10 mouse cellular contexts compared by ENCODE assay signal in genomic region chr2:153943537-153943936, GRCm38 (mm10). TPM values are rescaled to one million over a fixed set of nuclear protein-coding genes. Genes with fewer than 3 reads are reported as not detected.
DNase-seq lines count a peak whose midpoint lies in the region; ATAC-seq and TF ChIP-seq lines count a peak whose summit lies in the region.
"Had no signal": no experiment of that assay in that cellular context is flagged by ENCODE, and none has a peak within 500 bp of the region (broad histone marks: within the 10 kb centered on the region; RNA-seq: fewer than 3 reads in every experiment).

No protein-coding gene starts in this region.

- H3K4me2 ChIP-seq in hindbrain, embryonic 13.5 days: no peak overlapping the region
- H3K4me2 ChIP-seq: embryonic facial prominence, embryonic 13.5 days; limb, embryonic 13.5 days had no signal

- no peaks in the 10 kb centered on the region for H3K9me3 ChIP-seq in hindbrain, embryonic 10.5 days
- H3K9me3 ChIP-seq in hindbrain, embryonic 13.5 days: no peaks in the 10 kb centered on the region
- no peaks in the 10 kb centered on the region for H3K9me3 ChIP-seq in ES-E14 (ENCODE audit: control insufficient read depth, insufficient read depth, low read depth, low read length)
- H3K9me3 ChIP-seq: embryonic facial prominence, embryonic 13.5 days; limb, embryonic 13.5 days had no signal

- H3K36me3 ChIP-seq in hindbrain, embryonic 10.5 days: no peaks in the 10 kb centered on the region
- no peaks in the 10 kb centered on the region for H3K36me3 ChIP-seq in hindbrain, embryonic 13.5 days
- no peaks in the 10 kb centered on the region for H3K36me3 ChIP-seq in ES-E14 (ENCODE audit: control insufficient read depth, insufficient read depth, low read length, poor library complexity, severe bottlenecking)
- H3K36me3 ChIP-seq: embryonic facial prominence, embryonic 13.5 days; limb, embryonic 13.5 days had no signal

- H3K9ac ChIP-seq in hindbrain, embryonic 13.5 days: no peak overlapping the region
- no peak overlapping the region for H3K9ac ChIP-seq in ES-E14 (ENCODE audit: insufficient read depth, low read depth, low read length, poor library complexity, severe bottlenecking)
- H3K9ac ChIP-seq: embryonic facial prominence, embryonic 13.5 days; limb, embryonic 13.5 days had no signal

- H3K4me1 ChIP-seq in hindbrain, embryonic 10.5 days (replicated peaks): 0 out of 2 replicates have a peak, but pooled peaks cover 4% of the 10 kb centered on the region
- no peaks in the 10 kb centered on the region for H3K4me1 ChIP-seq in hindbrain, embryonic 13.5 days (replicated peaks)
- H3K4me1 ChIP-seq in ES-E14 (ENCODE audit: control insufficient read depth in 2 of 2, insufficient read depth in 2 of 2, low read length in 2 of 2, poor library complexity in 1 of 2): no peaks in the 10 kb centered on the region
- H3K4me1 ChIP-seq: embryonic facial prominence, embryonic 13.5 days; limb, embryonic 13.5 days had no signal

- peak; percentile 52 for DNase-seq in hindbrain, embryonic 10.5 days (ENCODE audit: low spot score)
- peak; percentile 60 for DNase-seq in ES-E14 (ENCODE audit: low read depth, low spot score)
- peak; percentile 33 for DNase-seq in c-Kit-positive CD71-positive TER-119-negative erythroid progenitor cells, embryonic 14.5 days (ENCODE audit: low read depth)
- peak; percentile 56 for DNase-seq in forelimb bud, embryonic 11.5 days (ENCODE audit: low read depth, low spot score)
- DNase-seq in left cerebral cortex, postnatal 25 days (ENCODE audit: low spot score in 2 of 2): peak; percentile 59 to 61
- peak; percentile 47 for DNase-seq in ovary, adult 18-20 months (ENCODE audit: low spot score)
- DNase-seq in thymus, postnatal 4 days: peak; percentile 73

- WGBS in hindbrain, embryonic 10.5 days: 43% methylated on average over 3 of the region's 3 CpGs
- WGBS in hindbrain, embryonic 13.5 days: 48% methylated on average over 3 of the region's 3 CpGs

- H3K27me3 ChIP-seq in hindbrain, embryonic 10.5 days (ENCODE audit: insufficient read depth, poor library complexity, severe bottlenecking): no peaks in the 10 kb centered on the region
- H3K27me3 ChIP-seq in hindbrain, embryonic 13.5 days: no peaks in the 10 kb centered on the region
- H3K27me3 ChIP-seq: embryonic facial prominence, embryonic 13.5 days; limb, embryonic 13.5 days had no signal

- intact Hi-C loops in left cerebral cortex, postnatal 25 days (cut with DNase I): no loop called here

- no peak overlapping the region for H3K27ac ChIP-seq in hindbrain, embryonic 10.5 days
- no peak overlapping the region for H3K27ac ChIP-seq in hindbrain, embryonic 13.5 days
- no peak overlapping the region for H3K27ac ChIP-seq in ES-E14 (ENCODE audit: insufficient read depth, low read depth, low read length, poor library complexity, severe bottlenecking)
- H3K27ac ChIP-seq: embryonic facial prominence, embryonic 13.5 days; limb, embryonic 13.5 days had no signal

- no peak for ATAC-seq in hindbrain, embryonic 13.5 days (ENCODE audit: low FRiP score)

- in situ Hi-C loops in ES-E14 (cut with MboI; ENCODE audit: low sequenced_read_pairs in 2 of 2, unreplicated experiment in 2 of 2): no loop called here

- H3K4me3 ChIP-seq in hindbrain, embryonic 10.5 days: no peak overlapping the region
- H3K4me3 ChIP-seq in hindbrain, embryonic 13.5 days: no peak overlapping the region
- H3K4me3 ChIP-seq in ES-E14 (ENCODE audit: insufficient read depth in 1 of 2, low read depth in 1 of 2, low read length in 2 of 2, poor library complexity in 1 of 2, severe bottlenecking in 1 of 2): no peak overlapping the region
- H3K4me3 ChIP-seq: embryonic facial prominence, embryonic 13.5 days; limb, embryonic 13.5 days had no signal

TF ChIP-seq in ES-E14, 5 proteins besides CTCF, POLR2A, EP300 and RAD21:
- TF ChIP-seq ZC3H11A (IDR thresholded peaks at IDR 0.05; ENCODE audit: borderline replicate concordance, low read depth, low read length) (no peak), CHD2 (IDR thresholded peaks at IDR 0.05; ENCODE audit: low read depth, low read length) (no peak), MAFK (IDR thresholded peaks at IDR 0.05; ENCODE audit: insufficient read depth, low read depth, low read length) (no peak), HCFC1 (IDR thresholded peaks at IDR 0.05; ENCODE audit: borderline replicate concordance, insufficient read depth, low read length) (no peak)

RNA-seq across cellular contexts. Expression of gene Bpifb4, which starts 5.5 kb away (rescaled TPM):
- not detected in 2 replicates for polyA plus RNA-seq in hindbrain, embryonic 10.5 days (2016; fragmentation: Nextera tagmentation; extraction: Ambion mirVana)
- not detected in 2 replicates for polyA plus RNA-seq in hindbrain, embryonic 13.5 days (2015; fragmentation: Nextera tagmentation; extraction: Ambion mirVana)
- not detected in 2 replicates for total RNA-seq in ES-E14 (2012; rRNA removed)
- total RNA-seq in left cerebral cortex, postnatal 25 days (2021): not detected
- polyA plus RNA-seq: embryonic facial prominence, embryonic 13.5 days; limb, embryonic 13.5 days had no signal

RNA-seq across cellular contexts. Expression of gene Bpifb3, which starts 25.5 kb away (rescaled TPM):
- polyA plus RNA-seq in hindbrain, embryonic 10.5 days (2016; fragmentation: Nextera tagmentation; extraction: Ambion mirVana): not detected in 2 replicates
- polyA plus RNA-seq in hindbrain, embryonic 13.5 days (2015; fragmentation: Nextera tagmentation; extraction: Ambion mirVana): 0.12 TPM in 1 of 2 replicates, not detected in the other
- not detected in 2 replicates for total RNA-seq in ES-E14 (2012; rRNA removed)
- total RNA-seq in left cerebral cortex, postnatal 25 days (2021): not detected
- polyA plus RNA-seq: embryonic facial prominence, embryonic 13.5 days; limb, embryonic 13.5 days had no signal

RNA-seq across cellular contexts. Expression of gene Bpifa6, which starts 31.2 kb away (rescaled TPM):
- not detected in 2 replicates for polyA plus RNA-seq in hindbrain, embryonic 10.5 days (2016; fragmentation: Nextera tagmentation; extraction: Ambion mirVana)
- polyA plus RNA-seq in hindbrain, embryonic 13.5 days (2015; fragmentation: Nextera tagmentation; extraction: Ambion mirVana): not detected in 2 replicates
- not detected in 2 replicates for total RNA-seq in ES-E14 (2012; rRNA removed)
- not detected for total RNA-seq in left cerebral cortex, postnatal 25 days (2021)
- polyA plus RNA-seq: embryonic facial prominence, embryonic 13.5 days; limb, embryonic 13.5 days had no signal

RNA-seq across cellular contexts. Expression of gene Bpifb6, which starts 43.3 kb away (rescaled TPM):
- polyA plus RNA-seq in hindbrain, embryonic 10.5 days (2016; fragmentation: Nextera tagmentation; extraction: Ambion mirVana): not detected in 2 replicates
- polyA plus RNA-seq in hindbrain, embryonic 13.5 days (2015; fragmentation: Nextera tagmentation; extraction: Ambion mirVana): not detected in 2 replicates
- total RNA-seq in ES-E14 (2012; rRNA removed): not detected in 2 replicates
- not detected for total RNA-seq in left cerebral cortex, postnatal 25 days (2021)
- polyA plus RNA-seq: embryonic facial prominence, embryonic 13.5 days; limb, embryonic 13.5 days had no signal
